Mouse (Mus musculus) hindbrain, embryonic 11.5 days (tissue): ENCODE results near the gene Tango2. TPM values are rescaled to one million over a fixed set of nuclear protein-coding genes. Genes with fewer than 3 reads are reported as not detected.

Source experiments
- ATAC-seq: fragments of 200-750 bp; cut with Nextera tagmentation; 2 replicates; pipeline ENCODE4 v1.8.0; 2017; ENCODE audit warnings: mild to moderate bottlenecking, moderate TSS enrichment, moderate library complexity; ENCODE audit not compliant: low FRiP score
- DNase-seq: peaks from one replicate; pipeline ENCODE4 v3.0.0-alpha.2; 2015; ENCODE audit warnings: low spot score
- H3K27ac ChIP-seq: fragments of 300-500 bp; sonication (generic); 2 replicates; pipeline ENCODE4 v1.5.1; 2014; ENCODE audit warnings: mild to moderate bottlenecking, low read depth, low read length
- H3K27me3 ChIP-seq: fragments of 300-500 bp; sonication (generic); 2 replicates; pipeline ENCODE4 v1.6.1; 2014; ENCODE audit warnings: mild to moderate bottlenecking, low read length, moderate library complexity, mixed read lengths; ENCODE audit not compliant: control insufficient read depth, insufficient read depth
- H3K36me3 ChIP-seq: fragments of 300-500 bp; sonication (generic); 2 replicates; pipeline ENCODE4 v1.6.1; 2014; ENCODE audit warnings: mild to moderate bottlenecking, low read length, moderate library complexity, mixed read lengths; ENCODE audit not compliant: control insufficient read depth, insufficient read depth
- H3K4me1 ChIP-seq: fragments of 300-500 bp; sonication (generic); replicated peaks from 2 replicates; pipeline ENCODE4 v1.6.1; 2014; ENCODE audit warnings: low read length, mixed read lengths; ENCODE audit not compliant: control insufficient read depth, insufficient read depth
- H3K4me2 ChIP-seq: fragments of 300-500 bp; sonication (generic); replicated peaks from 2 replicates; pipeline ENCODE4 v1.6.1; 2014; ENCODE audit warnings: mild to moderate bottlenecking, low read depth, low read length
- H3K4me3 ChIP-seq: fragments of 300-500 bp; sonication (generic); 2 replicates; pipeline ENCODE4 v1.5.1; 2014; ENCODE audit warnings: low read depth, low read length
- H3K9ac ChIP-seq: fragments of 300-500 bp; sonication (generic); 2 replicates; pipeline ENCODE4 v1.6.1; 2014; ENCODE audit warnings: low read depth, low read length
- H3K9me3 ChIP-seq: fragments of 300-500 bp; sonication (generic); 2 replicates; pipeline ENCODE4 v1.6.1; 2016; ENCODE audit warnings: low read length; ENCODE audit not compliant: control insufficient read depth
- WGBS: fragments of 180-500 bp; shearing (Covaris S2); extraction: QIAGEN DNeasy Blood & Tissue Kit; methylation state at CpG from one replicate; pipeline ENCODE4 v1.1.7; 2014; 5-methylcytosine and 5-hydroxymethylcytosine counted together
- polyA plus RNA-seq: library from polyadenylated mRNA; unstranded; fragments of >200 nt; fragmentation: Nextera tagmentation; extraction: Ambion mirVana; gene quantifications from 2 replicates; pipeline ENCODE4 v1.2.1, GENCODE M21; 2014

Tango2 gene
- polyA plus RNA-seq, 1 experiment from 2014 or later = 54.0 TPM

- under 1% methylated on average over 51 of the region's 63 CpGs for WGBS
- H3K36me3 ChIP-seq = peaks cover 7% of the 10 kb centered on the region; the same call in 1 of the 2 replicates
- H3K9ac ChIP-seq = peak overlapping the region; percentile 96
- peak overlapping the region; percentile 86 for H3K4me3 ChIP-seq
- peak overlapping the region; percentile 94 for H3K27ac ChIP-seq
- H3K9me3 ChIP-seq = no peaks in the 10 kb centered on the region
- peak overlapping the region; percentile 87 for H3K4me2 ChIP-seq
- ATAC-seq (peak; percentile 72), DNase-seq (peak; percentile 90)
- H3K4me1 ChIP-seq = peaks cover 28% of the 10 kb centered on the region
- H3K27me3 ChIP-seq = no peaks in the 10 kb centered on the region
Observed at GRCm38 (mm10) chr16:18392469-18393426, 44.8 kb upstream of the Tango2 start.

DNA sequence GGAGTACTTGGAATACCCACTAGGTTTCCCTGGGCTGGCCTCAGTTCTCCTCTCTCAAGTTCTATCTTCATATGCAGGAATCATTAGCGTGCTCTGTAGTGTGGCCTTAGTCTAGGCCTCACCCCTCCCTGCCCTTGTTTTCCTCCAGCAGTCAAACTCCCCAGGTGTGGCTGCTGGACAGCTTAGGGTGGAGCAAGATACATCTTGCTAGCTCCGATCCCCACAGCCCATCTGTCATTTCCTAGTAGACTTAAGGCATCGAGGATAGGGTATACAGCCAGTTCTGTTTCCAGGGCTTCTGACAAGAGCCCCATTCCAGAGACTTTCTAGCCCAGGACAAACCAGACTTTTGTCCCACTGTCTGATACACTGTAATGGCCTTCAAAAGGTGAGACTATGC lies 43.8 kb upstream of the Tango2 start:
- ATAC-seq (no peak), DNase-seq (no peak)
- peaks cover 35% of the 10 kb centered on the region for H3K4me1 ChIP-seq
- H3K4me3 ChIP-seq = no peak overlapping the region
- no peaks in the 10 kb centered on the region for H3K36me3 ChIP-seq
- H3K27me3 ChIP-seq = no peaks in the 10 kb centered on the region
- no peak overlapping the region for H3K9ac ChIP-seq
- WGBS = 87% methylated on average over 3 of the region's 3 CpGs
- no peak overlapping the region for H3K4me2 ChIP-seq
- no peak overlapping the region for H3K27ac ChIP-seq
- no peaks in the 10 kb centered on the region for H3K9me3 ChIP-seq

GRCm38 (mm10) chr16:18391127-18391526 lies 43.2 kb upstream of the Tango2 start:
- Histone ChIP-seq H3K36me3 (no peaks in the 10 kb centered on the region), H3K9ac (no peak overlapping the region), H3K4me2 (no peak overlapping the region), H3K27me3 (no peaks in the 10 kb centered on the region), H3K9me3 (no peaks in the 10 kb centered on the region), H3K4me1 (peaks cover 32% of the 10 kb centered on the region), H3K4me3 (no peak overlapping the region), H3K27ac (no peak overlapping the region)
- ATAC-seq = no peak
- no peak for DNase-seq
- WGBS = 94% methylated on average over 3 of the region's 3 CpGs

GRCm38 (mm10) chr16:18390399-18390798 lies 42.5 kb upstream of the Tango2 start:
- 78% methylated on average over 6 of the region's 6 CpGs for WGBS
- H3K27me3 ChIP-seq = no peaks in the 10 kb centered on the region
- no peak overlapping the region for H3K27ac ChIP-seq
- no peaks in the 10 kb centered on the region for H3K36me3 ChIP-seq
- no peak overlapping the region for H3K9ac ChIP-seq
- ATAC-seq (no peak), DNase-seq (no peak)
- H3K9me3 ChIP-seq = no peaks in the 10 kb centered on the region
- no peak overlapping the region for H3K4me3 ChIP-seq
- H3K4me1 ChIP-seq = peaks cover 28% of the 10 kb centered on the region
- no peak overlapping the region for H3K4me2 ChIP-seq

GRCm38 (mm10) chr16:18388583-18389435 lies 40.9 kb upstream of the Tango2 start:
- H3K4me1 ChIP-seq = peaks cover 22% of the 10 kb centered on the region
- peak; percentile 47 for DNase-seq

DNA sequence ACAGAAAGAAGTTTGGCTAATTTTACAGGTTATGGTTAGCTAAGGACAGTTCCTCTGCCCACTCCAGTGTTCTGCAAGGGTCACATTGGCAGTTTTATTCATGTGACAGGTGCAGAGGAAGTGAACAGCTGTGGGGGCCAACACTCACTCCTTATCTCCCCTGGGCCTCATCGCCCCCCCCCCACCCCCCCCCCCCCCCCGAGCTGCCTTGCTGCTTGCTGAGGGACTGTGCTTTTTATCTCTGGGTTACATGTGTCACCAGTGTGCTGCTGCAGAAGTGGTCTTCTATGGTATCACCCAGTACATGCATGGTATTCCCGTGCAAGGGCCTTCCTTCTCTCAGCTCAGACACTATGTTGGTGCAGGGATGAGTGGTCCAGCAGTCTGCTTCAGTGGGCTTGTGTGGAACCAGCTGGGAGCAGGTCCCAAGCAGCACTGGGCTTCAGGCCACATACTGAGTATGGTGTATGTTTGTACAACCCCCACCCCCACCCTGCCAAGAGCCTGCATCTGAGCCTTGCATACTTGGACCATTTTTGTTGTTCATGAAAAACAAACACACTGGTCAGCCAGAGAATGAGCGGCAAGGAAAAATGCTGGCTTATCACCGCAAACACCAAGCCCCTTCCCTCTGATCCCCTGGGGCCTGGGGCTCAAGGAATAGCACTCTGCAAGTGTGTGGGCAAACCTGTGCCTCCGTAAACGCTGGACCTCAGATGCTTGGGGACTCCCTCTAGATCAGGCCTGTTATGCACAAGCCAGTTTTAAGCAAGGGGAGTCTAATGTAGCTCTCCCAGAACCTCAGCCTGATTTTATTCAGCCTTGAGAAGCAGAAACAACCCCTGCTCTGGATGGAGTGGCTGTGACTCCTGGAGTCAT lies 40.0 kb upstream of the Tango2 start:
- H3K4me2 ChIP-seq = no peak overlapping the region
- peak overlapping the region; percentile 27; the same call in 1 of the 2 replicates for H3K9ac ChIP-seq
- no peak overlapping the region for H3K4me3 ChIP-seq
- ATAC-seq = no peak
- H3K27ac ChIP-seq = peak overlapping the region; percentile 82
- H3K9me3 ChIP-seq = no peaks in the 10 kb centered on the region
- H3K36me3 ChIP-seq = no peaks in the 10 kb centered on the region
- no peaks in the 10 kb centered on the region for H3K27me3 ChIP-seq
- no peak for DNase-seq
- H3K4me1 ChIP-seq = peaks cover 24% of the 10 kb centered on the region
- 45% methylated on average over 5 of the region's 7 CpGs for WGBS

More at GRCm38 (mm10) chr16:18388583-18389435, 40.9 kb upstream of the Tango2 start:
- no peaks in the 10 kb centered on the region for H3K27me3 ChIP-seq
- H3K4me2 ChIP-seq = no peak overlapping the region
- ATAC-seq = peak; percentile 10; the same call in 1 of the 2 replicates
- no peak overlapping the region for H3K9ac ChIP-seq
- no peaks in the 10 kb centered on the region for H3K36me3 ChIP-seq
- no peak overlapping the region for H3K4me3 ChIP-seq
- H3K9me3 ChIP-seq = no peaks in the 10 kb centered on the region
- peak overlapping the region; percentile 82 for H3K27ac ChIP-seq
- WGBS = 78% methylated on average over 14 of the region's 14 CpGs

DNA sequence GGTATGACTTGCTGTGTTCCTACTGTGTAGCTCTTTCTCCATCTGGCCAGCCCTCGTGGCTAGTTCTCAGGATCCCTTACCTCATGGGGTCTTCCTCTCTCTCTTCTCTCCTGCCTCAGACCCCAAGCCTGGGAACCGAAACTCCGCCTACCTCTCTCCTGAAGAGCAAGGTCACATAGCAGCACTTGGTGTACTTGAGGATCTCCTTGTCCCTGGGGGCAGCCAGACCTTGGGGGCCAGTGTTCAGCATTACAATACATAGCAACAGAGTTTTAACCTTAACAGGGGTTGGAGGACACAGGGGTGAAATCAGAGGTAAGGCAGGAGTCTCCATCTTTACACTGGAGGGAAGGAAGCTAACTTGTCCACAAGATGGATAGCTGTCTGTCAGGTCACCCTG lies 39.1 kb upstream of the Tango2 start:
- Histone ChIP-seq H3K27ac (peak overlapping the region; percentile 82; the same call in 1 of the 2 replicates), H3K4me3 (no peak overlapping the region), H3K4me2 (no peak overlapping the region), H3K9ac (no peak overlapping the region), H3K9me3 (no peaks in the 10 kb centered on the region), H3K27me3 (no peaks in the 10 kb centered on the region), H3K4me1 (peaks cover 23% of the 10 kb centered on the region), H3K36me3 (no peaks in the 10 kb centered on the region)
- WGBS = 50% methylated on average over 3 of the region's 3 CpGs
- ATAC-seq (no peak), DNase-seq (no peak)

DNA sequence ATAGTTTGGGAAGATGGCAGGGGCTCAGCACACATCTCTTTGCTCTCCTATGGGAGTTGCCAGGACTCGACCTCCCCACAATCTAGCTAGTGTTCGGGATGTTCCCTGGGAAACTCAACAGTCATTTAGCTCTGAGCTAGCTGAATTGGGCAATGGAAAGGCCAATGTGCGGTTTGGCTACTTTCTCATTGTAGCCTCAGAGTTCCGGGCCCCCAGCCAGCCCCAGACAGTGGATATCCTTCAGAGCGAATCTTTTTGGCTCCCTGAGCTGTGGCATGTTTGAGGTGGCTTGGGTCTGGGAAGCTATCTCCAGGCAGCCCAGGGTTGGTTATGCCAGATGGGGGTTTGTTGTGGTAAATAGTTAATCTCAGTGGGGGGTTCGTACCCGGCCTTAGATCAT lies 38.5 kb upstream of the Tango2 start:
- Histone ChIP-seq H3K27ac (no peak overlapping the region), H3K9ac (no peak overlapping the region), H3K36me3 (no peaks in the 10 kb centered on the region), H3K4me1 (peaks cover 26% of the 10 kb centered on the region), H3K9me3 (no peaks in the 10 kb centered on the region), H3K4me3 (no peak overlapping the region), H3K27me3 (no peaks in the 10 kb centered on the region), H3K4me2 (no peak overlapping the region)
- DNase-seq (no peak), ATAC-seq (no peak)
- 78% methylated on average over 7 of the region's 7 CpGs for WGBS
